Mouse (Mus musculus): ENCODE data around the gene Cmas.

DNA sequence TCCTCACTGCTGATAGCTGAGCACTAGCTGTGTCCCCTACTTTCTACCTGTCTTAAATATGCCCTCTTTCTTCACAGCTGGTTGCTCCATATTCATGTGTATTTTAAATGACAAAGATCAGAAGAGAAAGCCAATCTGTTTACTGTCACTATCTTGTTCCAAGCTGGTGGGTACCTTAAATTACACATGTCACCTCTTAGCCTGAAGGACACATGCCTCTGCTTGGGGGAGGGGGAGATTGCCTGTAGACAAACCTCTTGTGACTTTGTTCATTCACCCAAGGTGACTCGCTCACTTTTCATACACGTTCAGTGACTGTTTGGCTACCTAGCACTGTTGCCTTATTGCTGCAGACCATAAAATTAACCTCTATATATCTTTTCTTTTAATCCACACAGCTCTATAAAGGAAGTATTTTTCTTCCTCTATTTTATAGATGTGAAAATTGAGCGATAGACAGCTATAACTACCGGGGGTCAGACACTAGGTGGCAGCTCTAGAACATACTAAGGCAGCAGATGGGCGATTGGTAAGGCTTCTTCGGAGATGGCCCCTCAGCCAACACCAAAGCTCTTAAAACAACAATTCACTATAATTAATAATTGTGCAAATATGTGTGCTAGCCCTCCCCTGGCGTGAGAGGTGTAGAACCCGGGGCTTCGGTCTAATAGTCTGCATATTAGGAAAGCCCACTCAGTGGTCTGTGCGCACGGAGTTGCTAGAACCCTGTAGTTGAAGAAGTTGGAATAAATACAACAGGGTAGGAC lies 22.7 kb downstream of the Cmas start:
- TF ChIP-seq CTCF (IDR thresholded peaks at IDR 0.05; ENCODE audit: low read depth, low read length) (no peak), GATA1 (IDR thresholded peaks at IDR 0.05; ENCODE audit: borderline replicate concordance, low read length) (no peak), POLR2AphosphoS5 (IDR thresholded peaks at IDR 0.05; ENCODE audit: insufficient replicate concordance, low read depth, low read length) (no peak)

All from G1E (cell line).